Mouse (Mus musculus): ENCODE results near the gene Sfxn5.

Sfxn5 gene

DNA sequence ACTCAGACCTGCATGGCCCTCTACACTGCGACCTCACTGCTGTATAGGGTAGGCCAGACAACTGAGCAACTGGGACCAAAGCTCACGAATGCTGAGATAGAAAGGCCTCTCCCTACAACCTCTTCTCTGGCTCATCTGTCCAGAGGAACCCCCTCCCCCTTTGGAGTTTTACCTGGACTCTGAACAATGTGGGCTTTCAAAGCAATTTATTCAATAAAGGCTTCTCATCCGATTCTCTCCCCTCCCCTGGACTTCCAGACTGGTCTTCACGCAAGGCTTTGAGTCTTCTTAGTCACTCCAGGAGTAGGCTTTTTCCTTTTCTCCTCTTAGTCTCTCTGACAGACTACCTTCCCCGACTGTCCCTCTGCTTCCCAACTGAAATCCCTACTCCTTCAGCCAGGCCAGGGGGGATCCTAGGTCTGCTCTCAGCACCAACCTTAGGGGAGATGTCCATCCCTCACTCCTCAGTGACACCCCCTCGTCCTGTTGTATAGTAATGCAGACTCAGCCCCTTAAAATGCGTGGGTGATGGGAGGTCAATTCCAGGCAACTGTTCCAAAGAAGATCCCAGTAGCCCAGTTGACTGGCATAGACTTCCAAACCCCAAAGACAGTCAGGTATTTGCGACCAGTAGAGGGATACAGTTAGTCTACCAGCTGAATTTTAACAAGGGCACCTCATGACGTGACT lies 141.3 kb downstream of the Sfxn5 start:
- DNase-seq (ENCODE audit: low spot score in 2 of 2): no peak

DNA sequence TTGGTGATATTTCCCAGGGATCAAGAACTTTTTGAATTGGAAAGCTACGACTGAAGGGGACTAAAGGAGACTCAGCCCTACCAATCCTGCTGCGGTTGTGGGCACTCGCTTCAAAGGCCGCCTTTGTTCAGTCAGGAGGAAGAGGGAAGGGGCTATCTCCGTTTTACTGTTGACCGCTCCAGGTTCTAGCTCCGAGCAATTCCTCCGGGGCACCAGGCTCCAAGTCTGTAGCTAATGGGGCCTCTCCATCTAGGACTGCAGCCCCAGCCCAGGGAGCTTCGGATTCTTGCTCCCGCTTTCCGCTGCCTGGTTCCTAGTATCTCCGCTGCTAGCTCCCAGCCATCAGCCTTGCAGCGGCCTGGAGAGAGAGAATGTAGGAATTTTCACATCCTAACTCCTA lies 142.6 kb downstream of the Sfxn5 start:
- DNase-seq (ENCODE audit: low spot score in 2 of 2): no peak

DNA sequence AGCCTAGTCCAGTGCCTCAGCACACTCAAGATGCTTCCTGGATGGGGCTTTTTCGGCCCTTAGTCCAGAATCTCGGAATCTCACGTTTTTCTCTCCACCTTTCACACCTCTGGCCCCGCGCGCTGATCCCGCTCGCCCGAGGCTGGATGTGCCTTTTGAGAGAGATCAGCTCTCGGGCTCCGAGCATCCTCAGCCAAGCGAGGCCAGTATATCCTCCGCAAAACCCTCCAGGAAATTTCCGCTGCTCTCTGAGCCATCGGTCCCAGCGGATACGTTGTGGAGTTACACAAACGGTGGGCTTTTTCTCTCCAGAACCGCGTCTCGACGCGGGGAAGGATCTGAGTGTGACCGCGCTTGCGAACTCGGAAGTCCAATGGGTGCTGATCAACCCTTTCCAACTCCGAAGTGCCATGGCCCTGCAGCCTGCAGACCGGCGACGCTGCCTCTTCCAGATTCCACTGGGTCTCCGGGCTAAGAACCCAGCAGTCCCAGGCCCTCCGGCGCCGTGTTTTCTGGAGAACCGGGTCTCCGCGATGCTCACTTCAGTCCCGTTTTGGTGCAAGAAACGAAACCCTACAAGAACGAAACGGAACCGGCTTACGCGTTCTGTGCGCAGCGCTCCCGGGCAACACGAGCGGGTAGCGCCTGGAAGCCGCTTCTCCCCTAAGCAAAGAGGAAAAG lies 143.2 kb downstream of the Sfxn5 start:
- DNase-seq (ENCODE audit: low spot score in 2 of 2): no peak

DNA sequence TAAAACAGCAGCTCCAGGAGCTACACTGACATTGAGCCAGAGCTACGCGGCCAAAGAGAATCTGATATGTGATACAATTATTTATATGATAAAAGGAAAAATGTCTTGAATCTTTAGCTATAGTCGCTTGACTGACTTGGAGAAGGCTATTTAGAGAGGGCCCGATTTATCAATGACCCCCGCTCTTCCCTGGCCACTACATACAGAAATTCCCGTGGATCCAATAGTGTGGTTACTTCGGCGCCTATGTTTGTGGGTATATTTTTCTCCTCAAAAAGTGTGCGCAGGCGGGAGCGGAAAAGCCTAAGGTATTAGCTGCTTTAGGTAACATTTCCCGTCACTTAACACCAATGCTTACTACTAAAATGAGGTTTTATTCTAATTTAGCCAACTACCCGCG lies 143.9 kb downstream of the Sfxn5 start:
- no peak for DNase-seq (ENCODE audit: low spot score in 2 of 2)

DNA sequence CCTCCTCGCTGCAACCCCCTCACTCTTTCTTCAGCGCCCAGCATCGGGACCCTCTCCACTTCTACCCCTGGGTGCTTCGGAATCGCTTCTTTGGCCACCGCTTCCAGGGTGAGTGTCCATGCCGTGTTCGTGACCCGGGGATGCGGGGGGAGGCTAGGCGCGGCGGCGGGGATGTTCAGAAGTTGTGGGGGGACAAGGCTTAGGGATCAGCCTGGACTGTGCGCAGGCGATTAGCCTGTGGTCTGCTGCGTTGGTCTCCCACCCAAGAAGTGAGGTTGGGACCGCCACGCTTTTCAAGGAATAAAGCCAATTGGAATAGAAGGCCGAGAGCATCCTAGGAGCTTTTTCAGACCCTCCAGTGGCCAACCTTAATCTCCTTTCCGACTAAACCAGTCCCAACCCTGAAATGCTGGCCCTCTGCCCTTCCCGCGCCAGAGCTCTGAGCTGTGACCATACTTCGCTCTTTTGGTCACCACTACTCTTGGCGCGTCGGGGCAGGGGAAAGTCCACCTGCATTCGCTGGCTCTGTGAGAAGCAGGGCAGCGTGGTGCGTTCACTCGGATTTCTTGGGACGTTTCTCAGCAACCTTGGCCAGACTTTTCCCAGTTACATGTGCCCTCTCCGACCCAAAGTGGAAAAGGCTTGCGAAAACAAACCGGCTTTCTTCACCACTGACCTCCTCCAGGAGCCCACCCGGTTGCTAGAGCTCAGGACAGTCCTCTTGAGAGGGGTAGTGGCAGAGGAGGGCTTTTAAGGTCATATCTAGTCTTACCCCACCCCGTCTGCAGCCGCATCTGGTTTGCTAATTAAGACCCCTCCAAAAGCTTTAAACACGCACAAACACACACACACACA lies 144.7 kb downstream of the Sfxn5 start:
- no peak for DNase-seq (ENCODE audit: low spot score in 2 of 2)

DNA sequence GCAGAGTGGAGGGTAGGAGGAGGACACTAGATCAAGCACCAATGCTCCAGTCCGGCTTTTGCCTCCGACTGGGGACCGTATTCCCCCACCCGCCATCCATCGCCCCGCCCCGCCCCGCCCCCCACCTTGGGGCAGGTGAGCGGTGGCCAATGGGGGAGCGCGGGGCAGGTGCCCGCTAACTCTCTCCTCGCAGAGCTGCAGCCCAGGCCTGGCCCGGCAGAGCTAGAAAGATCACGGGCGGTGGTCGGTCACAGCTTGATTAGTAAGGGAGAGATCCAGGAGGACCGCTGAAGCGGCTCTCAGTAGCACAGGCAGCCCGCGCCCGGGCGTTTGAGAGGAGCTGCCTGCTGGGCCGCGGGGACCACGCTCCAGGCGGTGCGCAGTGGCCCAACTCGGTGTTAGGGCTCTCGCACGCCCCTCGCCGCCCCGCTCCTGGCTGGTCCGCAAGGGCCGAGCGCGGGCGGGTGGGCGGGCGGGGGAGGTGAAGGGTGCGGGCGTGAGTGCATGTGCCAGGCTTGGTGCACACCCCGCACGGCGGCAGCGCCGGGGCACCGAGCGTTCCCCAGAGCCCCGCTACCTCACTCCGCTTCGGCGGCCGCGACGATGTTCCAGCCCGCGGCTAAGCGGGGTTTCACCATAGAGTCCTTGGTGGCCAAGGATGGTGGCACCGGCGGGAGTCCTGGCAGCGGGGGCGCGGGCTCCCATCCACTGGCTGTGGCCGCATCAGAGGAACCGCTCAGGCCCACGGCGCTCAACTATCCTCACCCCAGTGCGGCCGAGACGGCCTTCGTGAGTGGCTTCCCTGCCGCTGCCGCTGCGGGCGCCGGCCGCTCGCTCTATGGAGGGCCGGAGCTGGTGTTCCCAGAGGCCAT lies 145.6 kb downstream of the Sfxn5 start, which contains the start of gene Emx1:
TSS of gene Emx1 (plus strand) at position 99 of the 872 bp plus-strand sequence.
- no peak for DNase-seq (ENCODE audit: low spot score in 2 of 2)

DNA sequence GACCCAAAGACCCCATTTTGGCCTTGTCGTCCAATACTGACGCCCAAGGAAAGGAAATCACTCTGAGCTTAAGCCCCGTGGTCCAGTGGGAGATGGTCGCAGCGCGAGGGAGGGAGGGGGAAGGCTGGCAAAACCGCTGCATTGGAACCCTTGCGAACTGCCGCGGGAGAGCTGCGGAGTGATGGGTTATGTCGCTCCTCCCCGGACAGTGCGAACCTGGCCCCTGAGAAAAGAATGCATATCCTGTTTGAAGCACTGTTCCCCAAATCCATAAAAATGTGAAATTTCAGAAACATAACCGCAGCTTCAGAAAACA lies 146.5 kb downstream of the Sfxn5 start:
- DNase-seq (ENCODE audit: low spot score in 2 of 2): no peak

DNA sequence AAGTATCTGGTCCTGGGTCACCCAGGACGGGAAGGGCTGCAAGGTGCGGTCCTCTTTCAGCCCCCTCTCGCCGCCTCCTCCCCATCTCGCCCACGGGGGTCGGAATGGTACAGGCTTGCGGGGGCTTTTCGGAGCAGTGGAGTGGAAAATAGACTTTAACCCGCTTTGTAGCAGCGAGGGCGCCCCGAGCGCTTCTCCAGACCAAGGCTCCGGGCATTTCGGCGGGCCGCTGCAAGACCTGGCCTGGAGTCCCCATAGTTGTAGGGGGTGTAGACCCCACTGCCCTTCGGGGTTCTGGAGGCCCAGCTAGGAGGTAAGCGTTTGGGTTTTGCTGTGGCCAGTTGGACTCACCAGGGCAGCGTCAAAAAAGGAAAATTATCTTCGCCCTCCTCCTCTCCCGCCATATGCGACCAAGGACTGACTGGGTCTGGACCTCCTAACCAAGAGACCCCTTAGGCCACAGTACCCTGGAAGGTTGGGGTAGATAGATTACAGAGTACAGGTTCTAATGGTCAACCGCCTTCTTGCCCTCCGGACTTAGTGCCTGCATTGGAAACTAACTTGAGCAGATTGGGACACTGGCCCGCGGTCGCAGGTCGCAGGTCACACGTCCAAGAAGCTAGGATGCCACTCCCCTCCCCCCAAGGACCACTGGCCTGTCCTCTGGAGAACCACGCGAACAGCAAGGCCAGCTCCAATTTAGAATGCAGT lies 147.0 kb downstream of the Sfxn5 start:
- no peak for DNase-seq (ENCODE audit: low spot score in 2 of 2)

DNA sequence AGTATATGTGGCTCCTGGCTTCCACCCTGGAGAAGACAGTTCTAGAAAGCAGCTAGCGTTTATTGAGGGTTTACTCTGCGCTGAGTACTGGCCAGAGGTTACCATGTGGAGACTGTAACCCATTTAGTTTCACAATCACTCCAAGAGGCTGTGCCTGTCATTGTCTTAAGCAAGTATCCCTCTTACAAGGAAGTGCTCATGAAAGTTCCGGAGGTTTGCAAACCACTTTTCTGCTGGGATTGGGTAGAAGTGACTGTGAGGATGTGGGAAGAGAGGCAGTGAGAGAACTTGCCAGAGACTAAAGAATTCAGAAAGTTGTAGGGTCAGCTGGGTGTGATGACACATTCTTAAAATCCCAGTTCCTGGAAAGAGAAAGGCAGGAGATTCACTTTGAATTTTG lies 149.3 kb downstream of the Sfxn5 start:
- no peak for DNase-seq (ENCODE audit: low spot score in 2 of 2)

DNA sequence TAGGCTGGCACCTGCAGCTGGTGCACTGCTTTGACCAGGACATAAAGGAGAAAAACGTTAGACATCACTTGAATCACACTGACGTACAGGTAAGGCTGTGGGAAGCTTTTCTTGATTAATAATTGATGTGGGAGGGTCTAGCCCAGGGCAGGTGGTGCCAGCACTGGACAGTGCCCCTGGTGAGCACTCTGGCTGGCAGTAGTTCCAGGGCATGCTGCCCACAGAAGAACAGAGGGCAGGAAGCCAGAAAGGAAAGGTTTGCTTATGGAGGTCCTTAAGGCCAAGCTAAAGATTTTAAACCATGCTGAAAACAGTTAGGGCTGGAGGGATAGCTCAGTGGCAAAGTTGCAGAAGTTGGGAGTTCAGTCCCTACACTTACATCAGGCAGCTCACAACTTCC lies 153.2 kb downstream of the Sfxn5 start:
- DNase-seq (ENCODE audit: low spot score in 2 of 2): no peak

DNA sequence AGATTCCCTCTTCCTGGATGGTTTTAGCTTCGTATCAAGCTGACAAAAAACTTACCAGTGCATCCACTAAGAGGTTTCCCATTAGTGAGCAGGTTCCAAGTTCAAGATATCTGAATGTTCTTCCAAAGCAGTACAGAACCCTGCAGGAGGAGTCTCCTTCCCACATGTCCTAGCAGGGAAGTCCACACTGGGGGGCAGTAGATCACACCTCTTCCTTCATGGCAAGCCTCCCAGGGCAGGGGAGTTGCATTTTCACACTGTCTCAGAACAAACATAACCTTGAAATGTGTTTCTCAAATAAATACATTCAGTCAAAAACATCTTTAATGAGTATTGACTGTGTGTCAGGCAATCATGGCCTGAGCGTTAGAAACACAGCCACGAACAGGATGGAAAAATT lies 153.7 kb downstream of the Sfxn5 start:
- no peak for DNase-seq (ENCODE audit: low spot score in 2 of 2)

DNA sequence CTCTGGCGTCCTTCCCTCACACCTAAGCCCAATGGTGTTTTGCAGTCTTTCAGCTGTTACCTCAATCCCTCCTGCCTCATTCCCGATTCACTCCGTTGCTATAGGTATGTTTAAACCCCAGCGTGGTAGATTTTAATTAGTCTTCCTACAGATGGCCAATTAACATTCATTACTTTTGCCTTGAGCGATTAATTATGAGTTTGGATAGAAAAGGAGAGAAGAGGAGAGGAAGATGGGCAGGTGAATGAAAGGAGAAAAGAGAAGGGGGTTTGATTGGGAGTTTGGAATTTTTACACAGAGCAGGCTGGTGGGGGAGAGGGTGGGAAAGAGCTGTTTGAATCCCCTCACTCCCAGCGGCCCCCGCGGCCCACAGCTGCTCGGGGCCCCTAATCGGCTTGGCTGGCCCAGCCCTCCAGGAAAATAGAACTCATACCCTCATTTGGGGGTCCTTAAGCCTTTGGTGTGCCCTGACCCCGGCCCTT lies 167.7 kb downstream of the Sfxn5 start:
- DNase-seq (ENCODE audit: low spot score in 2 of 2): no peak
